Mouse (Mus musculus) limb, embryonic 12.5 days (tissue): ENCODE measurements around the gene Kalrn. TPM values are rescaled to one million over a fixed set of nuclear protein-coding genes. Genes with fewer than 3 reads are reported as not detected.

Experiments used
- ATAC-seq: fragments of 200-750 bp; cut with Nextera tagmentation; 2 replicates; pipeline ENCODE4 v1.8.0; 2017; ENCODE audit warnings: low read depth, moderate TSS enrichment; ENCODE audit not compliant: insufficient number of reproducible peaks, insufficient read depth, low FRiP score, low TSS enrichment
- H3K27ac ChIP-seq: fragments of 300-500 bp; sonication (generic); 2 replicates; pipeline ENCODE4 v1.5.1; 2016; ENCODE audit warnings: mild to moderate bottlenecking, moderate library complexity
- H3K27me3 ChIP-seq: fragments of 300-500 bp; sonication (generic); 2 replicates; pipeline ENCODE4 v1.6.1; 2016; ENCODE audit warnings: mild to moderate bottlenecking, moderate library complexity
- H3K36me3 ChIP-seq: fragments of 300-500 bp; sonication (generic); 2 replicates; pipeline ENCODE4 v1.6.1; 2016; ENCODE audit warnings: mild to moderate bottlenecking, moderate library complexity
- H3K4me1 ChIP-seq: fragments of 300-500 bp; sonication (generic); replicated peaks from 2 replicates; pipeline ENCODE4 v1.6.1; 2016
- H3K4me2 ChIP-seq: fragments of 300-500 bp; sonication (generic); 2 replicates; pipeline ENCODE4 v1.6.1; 2016; ENCODE audit warnings: mild to moderate bottlenecking, moderate library complexity
- H3K4me3 ChIP-seq: fragments of 300-500 bp; sonication (generic); replicated peaks from 2 replicates; pipeline ENCODE4 v1.5.1; 2016; ENCODE audit warnings: mild to moderate bottlenecking
- H3K9ac ChIP-seq: fragments of 300-500 bp; sonication (generic); replicated peaks from 2 replicates; pipeline ENCODE4 v1.6.1; 2016; ENCODE audit warnings: mild to moderate bottlenecking, moderate library complexity
- H3K9me3 ChIP-seq: fragments of 300-500 bp; sonication (generic); 2 replicates; pipeline ENCODE4 v1.6.1; 2016; ENCODE audit warnings: mild to moderate bottlenecking, moderate library complexity
- WGBS: fragments of 180-500 bp; shearing (Covaris S2); methylation state at CpG from one replicate; pipeline ENCODE4 v1.1.7; 2016; 5-methylcytosine and 5-hydroxymethylcytosine counted together
- polyA plus RNA-seq: library from polyadenylated mRNA; unstranded; fragments of >200 nt; fragmentation: Nextera tagmentation; extraction: Ambion mirVana; gene quantifications from 2 replicates; pipeline ENCODE4 v1.2.1, GENCODE M21; 2016

Kalrn gene
- polyA plus RNA-seq, 1 experiment from 2014 or later = 13.1 TPM

- no peak for ATAC-seq
- Histone ChIP-seq H3K27ac (no peak overlapping the region), H3K9ac (no peak overlapping the region), H3K9me3 (no peaks in the 10 kb centered on the region), H3K4me1 (no peaks in the 10 kb centered on the region), H3K4me3 (no peak overlapping the region), H3K27me3 (no peaks in the 10 kb centered on the region), H3K4me2 (no peak overlapping the region), H3K36me3 (no peaks in the 10 kb centered on the region)
- 84% methylated on average over 2 of the region's 2 CpGs for WGBS
Measured at GRCm38 (mm10) chr16:33979855-33980254, 593.5 kb downstream of the Kalrn start.

GRCm38 (mm10) chr16:33967283-33967640 lies 606.1 kb downstream of the Kalrn start:
- Histone ChIP-seq H3K27me3 (no peaks in the 10 kb centered on the region), H3K9me3 (no peaks in the 10 kb centered on the region), H3K9ac (peak overlapping the region; percentile 84), H3K4me2 (peak overlapping the region; percentile 71), H3K36me3 (peaks cover 14% of the 10 kb centered on the region), H3K4me3 (peak overlapping the region; percentile 91), H3K27ac (no peak overlapping the region), H3K4me1 (peaks cover 10% of the 10 kb centered on the region)
- ATAC-seq = no peak
- WGBS = 59% methylated on average over 2 of the region's 2 CpGs

GRCm38 (mm10) chr16:33966538-33967282 lies 606.6 kb downstream of the Kalrn start, which contains the start of gene Umps:
Umps (minus strand) TSS chr16:33967038.
- Histone ChIP-seq H3K27me3 (no peaks in the 10 kb centered on the region), H3K4me1 (peaks cover 10% of the 10 kb centered on the region), H3K9me3 (no peaks in the 10 kb centered on the region), H3K4me2 (peak within 1 kb of the TSS; percentile 71), H3K4me3 (peak within 1 kb of the TSS; percentile 91), H3K27ac (peak within 1 kb of the TSS; percentile 76; the same call in 1 of the 2 replicates), H3K9ac (peak within 1 kb of the TSS; percentile 84), H3K36me3 (peaks cover 19% of the 10 kb centered on the region)
- WGBS = 1% methylated on average over 44 of the region's 44 CpGs
- ATAC-seq = peak; percentile 85

- peak overlapping the region; percentile 84 for H3K9ac ChIP-seq
- no peak for ATAC-seq
- WGBS = 9% methylated on average over 15 of the region's 15 CpGs
Measured at GRCm38 (mm10) chr16:33965878-33966537, 607.3 kb downstream of the Kalrn start.

GRCm38 (mm10) chr16:33963509-33963908 lies 609.8 kb downstream of the Kalrn start:
- no peaks in the 10 kb centered on the region for H3K27me3 ChIP-seq
- H3K4me3 ChIP-seq = no peak overlapping the region
- H3K36me3 ChIP-seq = peaks cover 51% of the 10 kb centered on the region
- no peak overlapping the region for H3K9ac ChIP-seq
- no peak overlapping the region for H3K4me2 ChIP-seq
- no peak overlapping the region for H3K27ac ChIP-seq
- no peaks in the 10 kb centered on the region for H3K9me3 ChIP-seq
- ATAC-seq = no peak
- 92% methylated on average over 6 of the region's 6 CpGs for WGBS
- H3K4me1 ChIP-seq = peaks cover 10% of the 10 kb centered on the region

More at GRCm38 (mm10) chr16:33965878-33966537, 607.3 kb downstream of the Kalrn start:
- peak overlapping the region; percentile 91 for H3K4me3 ChIP-seq
- peaks cover 10% of the 10 kb centered on the region for H3K4me1 ChIP-seq
- H3K36me3 ChIP-seq = peaks cover 26% of the 10 kb centered on the region
- H3K27me3 ChIP-seq = no peaks in the 10 kb centered on the region
- 0 out of 2 replicates have a peak overlapping the region, but pooled peaks have one; percentile 76 for H3K27ac ChIP-seq
- no peaks in the 10 kb centered on the region for H3K9me3 ChIP-seq
- peak overlapping the region; percentile 71 for H3K4me2 ChIP-seq

- 90% methylated on average over 1 of the region's 1 CpGs for WGBS
- Histone ChIP-seq H3K4me2 (no peak overlapping the region), H3K9ac (no peak overlapping the region), H3K36me3 (peaks cover 80% of the 10 kb centered on the region), H3K4me1 (no peaks in the 10 kb centered on the region), H3K27me3 (no peaks in the 10 kb centered on the region), H3K27ac (no peak overlapping the region), H3K9me3 (no peaks in the 10 kb centered on the region), H3K4me3 (no peak overlapping the region)
- no peak for ATAC-seq
Measured at GRCm38 (mm10) chr16:33954793-33955192, 618.5 kb downstream of the Kalrn start.

GRCm38 (mm10) chr16:33953008-33953407 lies 620.3 kb downstream of the Kalrn start:
- Histone ChIP-seq H3K27me3 (no peaks in the 10 kb centered on the region), H3K4me1 (no peaks in the 10 kb centered on the region), H3K9me3 (no peaks in the 10 kb centered on the region), H3K9ac (no peak overlapping the region), H3K36me3 (peaks cover 80% of the 10 kb centered on the region), H3K27ac (no peak overlapping the region), H3K4me2 (no peak overlapping the region), H3K4me3 (no peak overlapping the region)
- no peak for ATAC-seq
- 83% methylated on average over 4 of the region's 4 CpGs for WGBS

- Histone ChIP-seq H3K4me2 (no peak overlapping the region), H3K4me3 (no peak overlapping the region), H3K27me3 (no peaks in the 10 kb centered on the region), H3K9ac (no peak overlapping the region), H3K36me3 (peaks cover 78% of the 10 kb centered on the region), H3K27ac (no peak overlapping the region), H3K9me3 (no peaks in the 10 kb centered on the region), H3K4me1 (peaks cover 8% of the 10 kb centered on the region)
- WGBS = 31% methylated on average over 4 of the region's 4 CpGs
- ATAC-seq = peak; percentile 49; the same call in 1 of the 2 replicates
Measured at GRCm38 (mm10) chr16:33950830-33951229, 622.5 kb downstream of the Kalrn start.

- 84% methylated on average over 6 of the region's 6 CpGs for WGBS
- no peak for ATAC-seq
- H3K36me3 ChIP-seq = peaks cover 76% of the 10 kb centered on the region
Measured at GRCm38 (mm10) chr16:33950386-33950785, 622.9 kb downstream of the Kalrn start.

GRCm38 (mm10) chr16:33947664-33948571 lies 625.4 kb downstream of the Kalrn start:
- 85% methylated on average over 17 of the region's 17 CpGs for WGBS
- no peak for ATAC-seq
- no peaks in the 10 kb centered on the region for H3K9me3 ChIP-seq
- no peak overlapping the region for H3K27ac ChIP-seq
- peaks cover 52% of the 10 kb centered on the region for H3K36me3 ChIP-seq
- peaks cover 27% of the 10 kb centered on the region for H3K4me1 ChIP-seq
- H3K27me3 ChIP-seq = no peaks in the 10 kb centered on the region
- no peak overlapping the region for H3K9ac ChIP-seq
- no peak overlapping the region for H3K4me2 ChIP-seq
- no peak overlapping the region for H3K4me3 ChIP-seq

More at GRCm38 (mm10) chr16:33950386-33950785, 622.9 kb downstream of the Kalrn start:
- Histone ChIP-seq H3K4me2 (no peak overlapping the region), H3K9ac (no peak overlapping the region), H3K27ac (no peak overlapping the region), H3K4me3 (no peak overlapping the region), H3K4me1 (peaks cover 12% of the 10 kb centered on the region), H3K27me3 (no peaks in the 10 kb centered on the region), H3K9me3 (no peaks in the 10 kb centered on the region)

- Histone ChIP-seq H3K27ac (no peak overlapping the region), H3K36me3 (peaks cover 55% of the 10 kb centered on the region), H3K4me3 (no peak overlapping the region), H3K27me3 (no peaks in the 10 kb centered on the region), H3K9me3 (no peaks in the 10 kb centered on the region), H3K4me2 (no peak overlapping the region), H3K9ac (no peak overlapping the region), H3K4me1 (peaks cover 45% of the 10 kb centered on the region)
- WGBS = 43% methylated on average over 7 of the region's 7 CpGs
- ATAC-seq = no peak
Measured at GRCm38 (mm10) chr16:33946021-33946420, 627.3 kb downstream of the Kalrn start.
